Mouse (Mus musculus) intestine, embryonic 14.5 days (tissue): ENCODE measurements around the gene Adamtsl2. TPM values are rescaled to one million over a fixed set of nuclear protein-coding genes. Genes with fewer than 3 reads are reported as not detected.

Experiments used
- ATAC-seq: fragments of 200-750 bp; cut with Nextera tagmentation; replicated peaks from 2 replicates; pipeline ENCODE4 v1.8.0; 2017; ENCODE audit warnings: low read depth, moderate number of reproducible peaks, moderate TSS enrichment, moderate library complexity; ENCODE audit not compliant: low FRiP score, low TSS enrichment
- DNase-seq: peaks from one replicate; pipeline ENCODE4 v3.0.0-alpha.2; 2018; ENCODE audit warnings: low spot score
- H3K27ac ChIP-seq: fragments of 300-500 bp; sonication (generic); 2 replicates; pipeline ENCODE4 v1.5.1; 2014; ENCODE audit warnings: low read depth, mild to moderate bottlenecking, control low read depth
- H3K27me3 ChIP-seq: fragments of 300-500 bp; sonication (generic); replicated peaks from 2 replicates; pipeline ENCODE4 v1.6.1; 2014; ENCODE audit warnings: low read length, control low read depth; ENCODE audit not compliant: control insufficient read depth, insufficient read depth
- H3K36me3 ChIP-seq: fragments of 300-500 bp; sonication (generic); 2 replicates; pipeline ENCODE4 v1.6.1; 2014; ENCODE audit warnings: low read length, control low read depth; ENCODE audit not compliant: control insufficient read depth, insufficient read depth
- H3K4me1 ChIP-seq: fragments of 300-500 bp; sonication (generic); replicated peaks from 2 replicates; pipeline ENCODE4 v1.6.1; 2014; ENCODE audit warnings: low read length, control low read depth, mixed read lengths; ENCODE audit not compliant: control insufficient read depth, insufficient read depth
- H3K4me2 ChIP-seq: fragments of 300-500 bp; sonication (generic); 2 replicates; pipeline ENCODE4 v1.6.1; 2014; ENCODE audit warnings: low read length
- H3K4me3 ChIP-seq: fragments of 300-500 bp; sonication (generic); 2 replicates; pipeline ENCODE4 v1.5.1; 2014; ENCODE audit warnings: low read depth, low read length, control low read depth, mixed read lengths
- H3K9ac ChIP-seq: fragments of 300-500 bp; sonication (generic); 2 replicates; pipeline ENCODE4 v1.6.1; 2014; ENCODE audit warnings: mild to moderate bottlenecking, low read length
- H3K9me3 ChIP-seq: fragments of 300-500 bp; sonication (generic); 2 replicates; pipeline ENCODE4 v1.6.1; 2016; ENCODE audit warnings: low read length, control low read depth; ENCODE audit not compliant: control insufficient read depth
- WGBS: fragments of 180-500 bp; shearing (Covaris S2); extraction: QIAGEN DNeasy Blood & Tissue Kit; methylation state at CpG from one replicate; pipeline ENCODE4 v1.1.7; 2014; 5-methylcytosine and 5-hydroxymethylcytosine counted together
- polyA plus RNA-seq: library from polyadenylated mRNA; unstranded; fragments of >200 nt; fragmentation: Nextera tagmentation; extraction: Ambion mirVana; gene quantifications from 2 replicates; pipeline ENCODE4 v1.2.1, GENCODE M21; 2014

The Adamtsl2 gene
- polyA plus RNA-seq, 1 experiment from 2014 or later = 2.0 TPM

- Histone ChIP-seq H3K27ac (no peak overlapping the region), H3K9me3 (no peaks in the 10 kb centered on the region), H3K27me3 (no peaks in the 10 kb centered on the region), H3K4me3 (no peak overlapping the region), H3K4me1 (peaks cover 5% of the 10 kb centered on the region; the same call in 1 of the 2 replicates), H3K4me2 (no peak overlapping the region), H3K9ac (no peak overlapping the region), H3K36me3 (no peaks in the 10 kb centered on the region)
- no peak for ATAC-seq
- 81% methylated on average over 3 of the region's 3 CpGs for WGBS
- DNase-seq = no peak
Measured at GRCm38 (mm10) chr2:27044641-27045040, 34.5 kb upstream of the Adamtsl2 start.

GRCm38 (mm10) chr2:27045979-27046770 lies 33.0 kb upstream of the Adamtsl2 start:
- H3K36me3 ChIP-seq = no peaks in the 10 kb centered on the region
- no peaks in the 10 kb centered on the region for H3K9me3 ChIP-seq
- peak overlapping the region; percentile 6; the same call in 1 of the 2 replicates for H3K27ac ChIP-seq
- DNase-seq (no peak), ATAC-seq (no peak)
- no peaks in the 10 kb centered on the region for H3K27me3 ChIP-seq
- no peak overlapping the region for H3K4me3 ChIP-seq
- H3K9ac ChIP-seq = no peak overlapping the region
- no peak overlapping the region for H3K4me2 ChIP-seq
- peaks cover 5% of the 10 kb centered on the region; the same call in 1 of the 2 replicates for H3K4me1 ChIP-seq
- 59% methylated on average over 8 of the region's 8 CpGs for WGBS

GRCm38 (mm10) chr2:27049408-27049807 lies 29.8 kb upstream of the Adamtsl2 start:
- Histone ChIP-seq H3K27ac (no peak overlapping the region), H3K36me3 (no peaks in the 10 kb centered on the region), H3K4me2 (no peak overlapping the region), H3K9ac (no peak overlapping the region), H3K9me3 (no peaks in the 10 kb centered on the region), H3K4me3 (no peak overlapping the region), H3K27me3 (no peaks in the 10 kb centered on the region), H3K4me1 (peaks cover 5% of the 10 kb centered on the region; the same call in 1 of the 2 replicates)
- WGBS = 53% methylated on average over 6 of the region's 6 CpGs
- DNase-seq (no peak), ATAC-seq (no peak)

- Histone ChIP-seq H3K36me3 (no peaks in the 10 kb centered on the region), H3K4me3 (no peak overlapping the region), H3K9ac (no peak overlapping the region), H3K27ac (no peak overlapping the region), H3K27me3 (no peaks in the 10 kb centered on the region), H3K9me3 (no peaks in the 10 kb centered on the region), H3K4me1 (peaks cover 5% of the 10 kb centered on the region; the same call in 1 of the 2 replicates), H3K4me2 (0 out of 2 replicates have a peak overlapping the region, but pooled peaks have one; percentile 5)
- 25% methylated on average over 4 of the region's 4 CpGs for WGBS
- DNase-seq = no peak
- ATAC-seq = no peak
Measured at GRCm38 (mm10) chr2:27058251-27058650, 20.9 kb upstream of the Adamtsl2 start.

- DNase-seq = no peak
- no peak overlapping the region for H3K27ac ChIP-seq
- no peaks in the 10 kb centered on the region for H3K27me3 ChIP-seq
- WGBS = 16% methylated on average over 12 of the region's 12 CpGs
- H3K4me2 ChIP-seq = 0 out of 2 replicates have a peak overlapping the region, but pooled peaks have one; percentile 5
- H3K36me3 ChIP-seq = no peaks in the 10 kb centered on the region
- peaks cover 5% of the 10 kb centered on the region; the same call in 1 of the 2 replicates for H3K4me1 ChIP-seq
- no peak overlapping the region for H3K4me3 ChIP-seq
- no peaks in the 10 kb centered on the region for H3K9me3 ChIP-seq
- no peak overlapping the region for H3K9ac ChIP-seq
- ATAC-seq = no peak; the same call in 1 of the 2 replicates
Measured at GRCm38 (mm10) chr2:27058751-27059150, 20.4 kb upstream of the Adamtsl2 start.

- H3K9me3 ChIP-seq = no peaks in the 10 kb centered on the region
- H3K27me3 ChIP-seq = no peaks in the 10 kb centered on the region
- no peak for ATAC-seq
- no peak overlapping the region for H3K4me3 ChIP-seq
- H3K27ac ChIP-seq = no peak overlapping the region
- H3K9ac ChIP-seq = no peak overlapping the region
- WGBS = 65% methylated on average over 9 of the region's 9 CpGs
- no peak overlapping the region for H3K4me2 ChIP-seq
- no peak for DNase-seq
- H3K36me3 ChIP-seq = no peaks in the 10 kb centered on the region
- H3K4me1 ChIP-seq = peaks cover 5% of the 10 kb centered on the region; the same call in 1 of the 2 replicates
Measured at GRCm38 (mm10) chr2:27059187-27059586, 20.0 kb upstream of the Adamtsl2 start.

- Histone ChIP-seq H3K4me3 (no peak overlapping the region), H3K27me3 (no peaks in the 10 kb centered on the region), H3K9ac (no peak overlapping the region), H3K36me3 (no peaks in the 10 kb centered on the region), H3K4me2 (no peak overlapping the region), H3K9me3 (no peaks in the 10 kb centered on the region), H3K27ac (no peak overlapping the region), H3K4me1 (peaks cover 10% of the 10 kb centered on the region)
- no peak for DNase-seq
- ATAC-seq = no peak
- 85% methylated on average over 2 of the region's 2 CpGs for WGBS
Measured at GRCm38 (mm10) chr2:27067124-27067523, 12.1 kb upstream of the Adamtsl2 start.

- H3K9me3 ChIP-seq = no peaks in the 10 kb centered on the region
- 29% methylated on average over 2 of the region's 2 CpGs for WGBS
- ATAC-seq = no peak
Measured at GRCm38 (mm10) chr2:27067996-27068395, 11.2 kb upstream of the Adamtsl2 start.

GRCm38 (mm10) chr2:27069646-27070045 lies 9.5 kb upstream of the Adamtsl2 start:
- H3K36me3 ChIP-seq = no peaks in the 10 kb centered on the region
- H3K4me3 ChIP-seq = no peak overlapping the region
- no peak overlapping the region for H3K9ac ChIP-seq
- no peak overlapping the region for H3K4me2 ChIP-seq
- DNase-seq (no peak), ATAC-seq (no peak)
- H3K4me1 ChIP-seq = peaks cover 10% of the 10 kb centered on the region
- H3K27me3 ChIP-seq = no peaks in the 10 kb centered on the region
- 59% methylated on average over 3 of the region's 3 CpGs for WGBS
- H3K27ac ChIP-seq = no peak overlapping the region
- H3K9me3 ChIP-seq = no peaks in the 10 kb centered on the region

More at GRCm38 (mm10) chr2:27067996-27068395, 11.2 kb upstream of the Adamtsl2 start:
- H3K36me3 ChIP-seq = no peaks in the 10 kb centered on the region
- no peak overlapping the region for H3K4me2 ChIP-seq
- H3K4me1 ChIP-seq = peaks cover 10% of the 10 kb centered on the region
- DNase-seq = no peak
- no peak overlapping the region for H3K9ac ChIP-seq
- H3K4me3 ChIP-seq = no peak overlapping the region
- H3K27ac ChIP-seq = no peak overlapping the region
- H3K27me3 ChIP-seq = no peaks in the 10 kb centered on the region
